Mouse (Mus musculus) cerebellum, postnatal 10 days (tissue): ENCODE measurements at regions not wholly inside any gene's neighbourhood (a gene's known extent, or its start where the extent isn't known, plus 50 kb on each side); places are given as distances from the start of the nearest gene placed in this dataset.

ENCODE experiments used
- DNase-seq, 2 experiments: peaks; one replicate each; pipeline ENCODE4 v3.0.0; 2021; ENCODE audit warnings: mixed read lengths in 2 of 2

DNA sequence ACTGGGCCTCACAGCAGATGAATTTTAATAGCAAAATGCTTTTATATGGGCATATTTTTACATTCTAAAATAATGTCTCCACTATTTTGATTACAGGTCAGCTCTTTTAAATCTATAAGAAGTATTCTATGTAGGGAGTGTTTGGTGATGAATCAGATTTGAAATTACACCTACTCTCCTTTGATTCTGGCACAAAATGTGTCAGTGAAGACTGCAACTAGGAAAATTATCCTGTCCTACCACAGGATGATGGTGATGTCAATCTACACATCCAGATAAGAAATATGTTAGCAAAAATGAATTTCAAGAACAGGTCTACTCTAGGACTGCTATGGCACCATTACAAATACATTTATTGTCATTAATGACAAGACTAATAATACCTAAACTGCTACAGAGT is 60.9 kb upstream of the Acyp2 start:
- DNase-seq = no peak

DNA sequence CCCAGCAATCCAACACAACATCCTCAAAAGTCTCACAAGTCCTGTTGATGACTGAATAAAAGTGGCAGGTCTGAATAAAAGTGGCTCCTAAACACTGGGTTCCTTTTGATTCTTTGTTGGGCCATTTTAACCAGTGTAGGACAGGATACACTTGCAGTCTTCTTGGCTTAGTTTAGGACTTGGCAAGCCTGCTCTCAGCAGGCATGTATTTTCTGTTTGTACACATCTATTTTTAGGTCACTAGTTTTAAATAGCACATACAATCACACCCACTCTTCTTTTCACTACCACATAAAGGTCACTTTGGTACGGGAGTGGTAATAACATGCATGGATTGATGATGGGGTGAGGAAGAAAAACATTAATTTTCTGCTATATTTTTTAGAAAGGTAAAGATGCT is 50.7 kb upstream of the Psme4 start:
- DNase-seq = peak; percentile 26 to 27
